Mouse (Mus musculus) testis, adult 2 months (tissue): ENCODE results near the gene Mbnl2.

ENCODE experiments used
- CTCF ChIP-seq: fragments of 200-500 bp; IDR thresholded peaks from 2 replicates; pipeline ENCODE4 v1.5.1; 2012; ENCODE audit warnings: low read depth, mild to moderate bottlenecking, inconsistent platforms, low read length, moderate library complexity; ENCODE audit not compliant: control insufficient read depth, insufficient read depth, insufficient replicate concordance
- POLR2A ChIP-seq: fragments of 200-500 bp; IDR thresholded peaks from 2 replicates; pipeline ENCODE4 v1.6.1; 2012; ENCODE audit warnings: low read depth, mild to moderate bottlenecking, inconsistent platforms, low read length, moderate library complexity; ENCODE audit not compliant: control insufficient read depth

GRCm38 (mm10) chr14:120257483-120257882 is 18.0 kb upstream of the Mbnl2 start:
- TF ChIP-seq CTCF = no peak
- TF ChIP-seq POLR2A = no peak
